Mouse (Mus musculus) cerebellum, adult 2 months (tissue): ENCODE results near the gene Krtap1-3. TPM values are rescaled to one million over a fixed set of nuclear protein-coding genes. Genes with fewer than 3 reads are reported as not detected.

Source experiments
- DNase-seq, 2 experiments: peaks; one replicate each; pipeline ENCODE4 v3.0.0; 2021
- H3K27ac ChIP-seq: fragments of 200-500 bp; 2 replicates; pipeline ENCODE4 v1.5.1; 2012; ENCODE audit warnings: low read length, control low read depth, inconsistent platforms; ENCODE audit not compliant: insufficient read depth
- H3K27me3 ChIP-seq: fragments of 200-500 bp; 2 replicates; pipeline ENCODE4 v1.6.1; 2012; ENCODE audit warnings: inconsistent platforms, mild to moderate bottlenecking, low read length, moderate library complexity; ENCODE audit not compliant: control insufficient read depth, insufficient read depth
- H3K4me1 ChIP-seq: fragments of 200-500 bp; 2 replicates; pipeline ENCODE4 v1.6.1; 2011; ENCODE audit warnings: low read length; ENCODE audit not compliant: control insufficient read depth, insufficient read depth
- H3K4me3 ChIP-seq: fragments of 200-500 bp; replicated peaks from 2 replicates; pipeline ENCODE3; 2011; ENCODE audit warnings: mild to moderate bottlenecking, low read depth, low read length, control low read depth; ENCODE audit not compliant: insufficient read depth
- CTCF ChIP-seq: fragments of 200-500 bp; IDR thresholded peaks from 2 replicates; pipeline ENCODE4 v1.5.1; 2011; ENCODE audit warnings: low read depth, mild to moderate bottlenecking, control low read depth, low read length, moderate library complexity, borderline replicate concordance; ENCODE audit not compliant: insufficient read depth
- POLR2A ChIP-seq: fragments of 200-500 bp; IDR thresholded peaks from 2 replicates; pipeline ENCODE4 v1.6.1; 2011; ENCODE audit warnings: low read length, control low read depth, borderline replicate concordance; ENCODE audit not compliant: insufficient read depth
- WGBS: fragments of 180-500 bp; shearing (Covaris S2); methylation state at CpG from one replicate; pipeline ENCODE4 v1.1.7; 2018; 5-methylcytosine and 5-hydroxymethylcytosine counted together
- polyA plus RNA-seq: library from polyadenylated mRNA; depleted of rRNA; stranded (reverse); fragments of >200 nt; gene quantifications from 2 replicates; pipeline ENCODE4 v1.2.3, GENCODE M21; 2012

The Krtap1-3 gene
- polyA plus RNA-seq, 1 experiment, result not detected

- 92% methylated on average over 5 of the region's 5 CpGs for WGBS
These were observed 10.1 kb downstream of the Krtap1-3 start for GRCm38 (mm10) chr11:99581051-99581450.

DNA sequence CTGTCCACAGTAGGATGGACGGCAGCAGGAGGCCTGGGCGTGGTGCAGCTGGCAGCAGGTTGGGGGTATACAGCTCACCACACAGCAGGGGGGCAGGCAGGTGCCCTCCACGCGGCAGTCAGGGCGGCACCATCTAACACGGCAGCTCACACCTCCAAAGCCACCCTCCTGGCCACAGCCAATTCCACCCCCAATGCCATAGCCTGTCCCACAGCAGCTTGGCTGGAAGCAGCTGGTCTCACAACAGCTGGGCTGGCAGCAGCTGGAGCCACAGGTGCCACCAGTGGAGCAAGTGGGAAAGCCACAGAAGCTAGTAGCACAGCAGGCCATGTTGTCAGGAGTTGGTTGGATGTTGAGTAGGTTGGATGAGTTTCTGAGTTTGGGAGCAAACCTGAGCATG lies 10.5 kb downstream of the Krtap1-3 start, which contains the start of gene Krtap1-5:
TSS of gene Krtap1-5 (minus strand) at position 381 of the 400 bp plus-strand sequence.
- H3K27ac ChIP-seq, result no peak within 1 kb of the TSS
- 84% methylated on average over 6 of the region's 6 CpGs for WGBS

More at GRCm38 (mm10) chr11:99581051-99581450, 10.1 kb downstream of the Krtap1-3 start:
- H3K27me3 ChIP-seq, result no peaks in the 10 kb centered on the region
- TF ChIP-seq CTCF (no peak), POLR2A (no peak)
- no peak overlapping the region for H3K4me3 ChIP-seq
- no peaks in the 10 kb centered on the region for H3K4me1 ChIP-seq
- DNase-seq, result no peak
- H3K27ac ChIP-seq, result no peak overlapping the region

DNA sequence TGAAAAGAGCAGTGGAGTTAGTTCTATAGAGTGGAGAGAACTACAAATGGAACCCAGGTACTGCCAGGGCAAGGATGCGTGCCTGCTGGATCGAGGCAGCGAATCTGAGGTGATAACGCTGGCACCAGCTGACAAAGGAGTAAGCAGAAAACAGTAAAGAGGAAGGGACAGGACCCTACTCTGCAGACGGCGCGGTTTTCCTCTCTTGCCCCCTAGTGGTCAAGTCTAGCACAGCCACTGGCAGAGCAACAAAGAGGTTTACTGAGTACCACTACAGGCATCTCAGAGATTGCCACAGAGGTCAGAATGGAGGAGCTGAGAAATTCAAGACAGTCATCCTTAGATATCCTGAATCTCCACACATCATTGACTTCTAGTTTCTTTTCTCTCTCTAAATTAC lies 17.0 kb downstream of the Krtap1-3 start:
- WGBS, result 4% methylated on average over 7 of the region's 7 CpGs
- no peak overlapping the region for H3K27ac ChIP-seq
- H3K4me3 ChIP-seq, result no peak overlapping the region
- peaks cover 2% of the 10 kb centered on the region for H3K4me1 ChIP-seq
- TF ChIP-seq POLR2A (no peak), CTCF (peak; percentile 70)
- peak; percentile 38 to 56 for DNase-seq
- no peaks in the 10 kb centered on the region for H3K27me3 ChIP-seq

More for the DNA sequence above, 10.5 kb downstream of the Krtap1-3 start, which contains the start of gene Krtap1-5:
- no peak for TF ChIP-seq POLR2A
- TF ChIP-seq CTCF, result no peak
- Histone ChIP-seq H3K4me1 (no peaks in the 10 kb centered on the region), H3K4me3 (no peak within 1 kb of the TSS), H3K27me3 (no peaks in the 10 kb centered on the region)
- no peak for DNase-seq

DNA sequence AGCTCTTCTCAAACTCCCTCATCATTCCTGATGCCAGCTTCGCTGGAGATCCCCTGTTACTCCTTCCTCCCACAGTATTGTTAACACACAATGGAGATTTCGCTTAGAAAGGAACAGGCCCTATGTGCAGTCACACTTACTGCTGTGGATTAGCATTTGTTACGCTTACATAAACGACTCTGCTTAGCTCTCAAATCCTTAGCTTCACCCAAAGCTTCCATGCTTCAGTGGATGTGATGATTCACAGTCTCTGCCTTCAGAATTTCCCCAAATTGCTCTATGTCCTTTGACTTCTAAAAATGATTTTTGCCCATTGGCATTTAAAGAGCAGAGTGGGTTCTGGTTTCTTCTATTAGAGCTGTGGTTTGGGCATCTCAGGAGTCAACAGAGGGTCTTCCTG lies 18.0 kb downstream of the Krtap1-3 start:
- H3K27me3 ChIP-seq, result no peaks in the 10 kb centered on the region
- 43% methylated on average over 4 of the region's 4 CpGs for WGBS
- H3K27ac ChIP-seq, result no peak overlapping the region
- DNase-seq, result no peak
- no peak overlapping the region for H3K4me3 ChIP-seq
- TF ChIP-seq POLR2A (no peak), CTCF (no peak)
- peaks cover 2% of the 10 kb centered on the region for H3K4me1 ChIP-seq

DNA sequence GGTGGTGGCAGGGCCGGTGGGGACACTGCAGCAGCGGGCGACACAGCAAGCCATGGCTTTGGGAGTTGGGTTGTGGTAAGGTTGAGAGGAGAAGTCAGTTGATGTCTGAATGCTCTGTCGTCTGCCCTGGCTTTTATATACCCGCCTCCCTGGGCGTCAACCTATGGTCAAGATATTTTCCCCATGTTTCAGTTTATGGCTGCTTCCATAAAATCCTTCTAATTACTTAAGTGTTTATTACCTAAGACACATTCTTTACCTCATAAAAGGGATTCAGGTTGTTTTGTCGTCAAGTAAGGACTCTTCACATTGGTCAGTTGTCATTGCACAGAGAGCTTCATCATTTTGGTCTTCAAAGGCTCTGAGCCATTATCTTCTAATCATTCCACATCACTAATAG lies 24.6 kb downstream of the Krtap1-3 start, which contains the start of gene Krtap3-1:
TSS of gene Krtap3-1 (minus strand) at position 101 of the 400 bp plus-strand sequence.
- Histone ChIP-seq H3K27ac (no peak within 1 kb of the TSS), H3K27me3 (no peaks in the 10 kb centered on the region), H3K4me1 (no peaks in the 10 kb centered on the region), H3K4me3 (no peak within 1 kb of the TSS)
- 72% methylated on average over 7 of the region's 7 CpGs for WGBS
- no peak for DNase-seq
- TF ChIP-seq CTCF (no peak), POLR2A (no peak)

- Histone ChIP-seq H3K4me1 (no peaks in the 10 kb centered on the region), H3K27ac (no peak overlapping the region), H3K4me3 (no peak overlapping the region), H3K27me3 (no peaks in the 10 kb centered on the region)
- 78% methylated on average over 6 of the region's 6 CpGs for WGBS
- DNase-seq, result no peak
- no peak for TF ChIP-seq CTCF
- TF ChIP-seq POLR2A, result no peak
These were observed 28.6 kb downstream of the Krtap1-3 start for GRCm38 (mm10) chr11:99562580-99562979.

DNA sequence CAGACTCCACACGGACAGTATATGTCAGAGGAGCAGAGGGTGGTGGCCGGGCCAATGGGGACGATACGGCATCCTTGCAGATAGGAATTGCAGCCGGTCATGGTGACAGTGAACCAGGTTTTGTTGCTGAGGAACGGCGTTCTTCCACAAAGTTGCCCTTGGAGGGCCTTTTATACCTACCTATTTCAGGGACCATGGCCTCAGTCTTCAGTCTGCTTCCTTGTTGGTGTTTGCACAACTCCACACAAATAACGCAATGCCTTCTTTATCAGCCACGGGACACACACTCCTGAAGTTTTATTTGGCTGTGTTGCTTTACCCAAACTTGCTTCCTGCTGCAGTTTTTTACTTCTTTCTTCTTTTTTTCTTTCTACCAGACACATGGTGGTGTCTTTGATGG lies 31.8 kb downstream of the Krtap1-3 start, which contains the start of gene Gm11939:
TSS of gene Gm11939 (minus strand) at position 101 of the 400 bp plus-strand sequence.
- DNase-seq, result no peak
- Histone ChIP-seq H3K4me1 (no peaks in the 10 kb centered on the region), H3K27me3 (no peaks in the 10 kb centered on the region), H3K27ac (no peak within 1 kb of the TSS), H3K4me3 (no peak within 1 kb of the TSS)
- 94% methylated on average over 9 of the region's 9 CpGs for WGBS
- TF ChIP-seq CTCF (no peak), POLR2A (no peak)

DNA sequence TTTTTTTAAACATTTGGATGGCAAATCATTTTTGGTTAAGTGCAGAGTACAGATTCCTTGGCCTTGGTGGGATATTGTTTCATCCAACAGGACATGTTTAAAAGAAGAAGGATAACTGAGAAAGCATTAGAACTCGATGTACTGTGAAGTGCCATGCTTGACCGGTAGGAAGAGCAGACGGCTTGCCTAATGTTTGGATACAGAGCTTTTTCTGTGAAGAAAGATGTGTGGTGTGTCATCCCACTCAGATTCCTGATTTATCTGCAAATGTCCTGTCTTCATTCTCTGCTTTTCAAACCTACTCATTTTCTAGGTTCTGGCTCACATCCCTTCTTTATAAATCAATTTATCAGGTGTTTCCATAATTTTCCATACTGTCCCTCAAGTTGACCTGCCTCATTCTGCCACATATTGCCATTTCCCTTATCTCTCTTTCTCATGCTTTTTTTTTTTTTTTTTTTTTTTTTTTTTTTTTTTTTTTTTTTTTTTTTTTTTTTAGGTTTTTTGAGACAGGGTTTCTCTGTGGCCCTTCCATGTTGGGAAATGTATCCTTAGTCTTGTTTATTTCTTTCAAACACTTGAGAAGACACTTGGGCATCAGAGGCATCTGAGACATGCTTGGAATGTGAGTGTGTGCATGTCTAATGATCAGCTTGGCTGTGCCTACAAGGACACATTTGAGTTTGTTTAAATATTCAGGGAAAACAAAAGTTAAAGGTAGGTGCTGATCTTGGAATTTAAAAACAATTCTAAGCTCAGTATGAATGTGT lies 33.0 kb downstream of the Krtap1-3 start:
- H3K4me1 ChIP-seq, result no peaks in the 10 kb centered on the region
- H3K27ac ChIP-seq, result no peak overlapping the region
- DNase-seq, result no peak
- H3K27me3 ChIP-seq, result no peaks in the 10 kb centered on the region
- no peak overlapping the region for H3K4me3 ChIP-seq
- 84% methylated on average over 3 of the region's 3 CpGs for WGBS
- TF ChIP-seq CTCF, result no peak
- no peak for TF ChIP-seq POLR2A
